Mouse (Mus musculus) CD8-positive naive resting alpha-beta T cell, adult 2 months (primary cell): Measurements from ENCODE around the gene Elavl2.

Source experiments
- DNase-seq, 2 experiments: peaks; one replicate each; pipeline ENCODE4 v3.0.0; 2022; ENCODE audit warnings: low read depth in 2 of 2, low spot score in 2 of 2

Elavl2 gene

DNA sequence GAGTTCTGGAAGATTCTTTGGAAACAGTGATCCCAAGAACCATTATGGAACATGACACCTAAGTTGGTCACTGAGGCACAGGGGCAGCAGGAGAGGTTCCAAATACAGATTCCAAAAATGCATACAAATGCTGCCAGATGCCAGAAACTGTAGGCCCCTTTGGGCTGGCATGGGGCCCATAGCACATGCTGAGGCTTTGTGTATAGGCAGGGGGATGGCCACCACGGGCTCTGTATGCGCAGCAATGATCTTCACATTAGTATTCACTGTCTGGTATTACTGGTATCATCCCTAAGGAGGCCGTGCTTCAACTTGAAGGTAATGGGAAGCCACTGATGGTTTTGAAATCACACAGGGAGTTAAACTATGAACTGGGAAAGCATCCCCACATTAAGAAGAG is 181.3 kb downstream of the Elavl2 start:
- no peak for DNase-seq

DNA sequence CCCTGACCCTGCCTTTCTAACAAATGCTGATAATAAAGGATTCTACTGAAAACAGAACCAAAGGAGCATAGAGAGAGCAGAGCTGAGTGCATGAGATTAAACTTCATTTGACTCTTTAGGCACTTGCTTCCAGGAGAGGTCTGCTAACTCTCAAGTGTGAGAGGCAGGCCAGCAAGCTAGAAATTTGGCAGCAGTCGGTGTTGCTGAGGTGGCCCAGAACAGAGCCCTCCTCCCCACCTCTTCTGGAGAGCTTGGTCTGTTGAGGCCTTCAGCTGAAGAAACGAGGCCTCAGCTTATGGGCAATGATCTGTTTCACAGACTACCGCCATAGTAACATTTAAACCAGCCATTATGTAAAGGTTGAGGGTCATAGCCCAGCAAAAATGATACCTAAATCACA is 186.7 kb downstream of the Elavl2 start:
- no peak for DNase-seq

DNA sequence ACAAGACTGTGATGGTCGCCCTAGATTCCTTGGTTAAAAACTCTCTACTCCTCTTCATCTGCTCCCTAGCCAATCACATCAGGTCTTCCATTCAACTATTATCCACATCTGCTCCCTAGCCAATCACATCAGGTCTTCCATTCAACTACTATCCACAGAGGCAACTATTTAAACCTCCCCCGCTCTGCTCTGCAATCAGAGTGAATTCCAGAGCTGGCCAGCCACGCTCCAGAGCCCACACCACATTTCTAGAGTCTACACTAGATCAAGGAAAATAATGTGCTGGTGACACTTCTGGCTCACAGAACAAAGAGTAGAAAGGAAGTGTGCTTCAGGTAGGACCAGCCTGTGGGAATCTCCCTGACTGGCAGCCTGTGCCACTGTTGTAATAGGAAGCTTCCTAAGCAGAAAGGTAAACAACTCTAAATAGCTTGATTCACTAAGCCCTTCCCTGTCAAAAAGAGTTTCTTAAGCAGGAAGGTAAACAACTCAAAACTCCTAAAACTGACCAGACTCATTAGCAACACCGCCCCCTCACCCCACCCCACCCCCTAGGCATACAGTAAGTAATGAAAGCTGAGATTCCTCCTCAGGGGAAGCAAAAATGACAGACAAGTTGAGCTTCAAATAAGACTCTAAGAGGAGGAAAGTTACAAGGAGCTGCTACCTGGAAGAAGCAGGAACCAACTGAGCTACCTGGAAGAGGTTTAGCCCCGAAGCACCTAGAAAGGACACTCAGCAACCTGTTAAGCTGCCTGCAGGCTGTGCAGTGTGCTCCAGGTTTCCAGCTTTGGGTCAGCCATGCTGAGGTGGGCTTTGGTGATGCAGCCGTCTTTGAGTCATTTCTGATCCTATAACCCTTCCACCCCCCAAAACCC is 191.9 kb downstream of the Elavl2 start:
- no peak for DNase-seq
